Mouse (Mus musculus) embryonic facial prominence, embryonic 13.5 days (tissue): ENCODE measurements at regions not wholly inside any gene's neighbourhood (a gene's known extent, or its start where the extent isn't known, plus 50 kb on each side); places are given as distances from the start of the nearest gene placed in this dataset.

ENCODE experiments used
- ATAC-seq: fragments of 200-750 bp; cut with Nextera tagmentation; 2 replicates; pipeline ENCODE4 v1.8.0; 2017; ENCODE audit warnings: low read depth; ENCODE audit not compliant: insufficient number of reproducible peaks, insufficient read depth, low FRiP score, low TSS enrichment
- H3K27ac ChIP-seq: fragments of 300-500 bp; sonication (generic); 2 replicates; pipeline ENCODE4 v1.5.1; 2015; ENCODE audit warnings: moderate library complexity, mild to moderate bottlenecking, inconsistent platforms
- H3K27me3 ChIP-seq: fragments of 300-500 bp; sonication (generic); 2 replicates; pipeline ENCODE4 v1.6.1; 2015; ENCODE audit warnings: mild to moderate bottlenecking, inconsistent platforms
- H3K36me3 ChIP-seq: fragments of 300-500 bp; sonication (generic); 2 replicates; pipeline ENCODE4 v1.6.1; 2015; ENCODE audit warnings: mild to moderate bottlenecking, inconsistent platforms
- H3K4me1 ChIP-seq: fragments of 300-500 bp; sonication (generic); 2 replicates; pipeline ENCODE4 v1.6.1; 2015; ENCODE audit warnings: inconsistent platforms
- H3K4me2 ChIP-seq: fragments of 300-500 bp; sonication (generic); 2 replicates; pipeline ENCODE4 v1.6.1; 2015; ENCODE audit warnings: moderate library complexity, mild to moderate bottlenecking, inconsistent platforms
- H3K4me3 ChIP-seq: fragments of 300-500 bp; sonication (generic); 2 replicates; pipeline ENCODE4 v1.5.1; 2015; ENCODE audit warnings: mild to moderate bottlenecking, inconsistent platforms
- H3K9ac ChIP-seq: fragments of 300-500 bp; sonication (generic); 2 replicates; pipeline ENCODE4 v1.6.1; 2015; ENCODE audit warnings: mild to moderate bottlenecking, inconsistent platforms
- H3K9me3 ChIP-seq: fragments of 300-500 bp; sonication (generic); 2 replicates; pipeline ENCODE4 v1.6.1; 2016; ENCODE audit warnings: inconsistent platforms
- WGBS: fragments of 180-500 bp; shearing (Covaris S2); methylation state at CpG from one replicate; pipeline ENCODE4 v1.1.7; 2015; ENCODE audit warnings: mixed read lengths; 5-methylcytosine and 5-hydroxymethylcytosine counted together

- H3K27ac ChIP-seq: peak overlapping the region; percentile 87
- H3K4me3 ChIP-seq: no peak overlapping the region
- H3K9ac ChIP-seq: 0 out of 2 replicates have a peak overlapping the region, but pooled peaks have one; percentile 11
- H3K4me2 ChIP-seq: peak overlapping the region; percentile 18; the same call in 1 of the 2 replicates
- no peak for ATAC-seq
- 39% methylated on average over 14 of the region's 14 CpGs for WGBS
- peaks cover 25% of the 10 kb centered on the region for H3K4me1 ChIP-seq
- H3K9me3 ChIP-seq: 0 out of 2 replicates have a peak, but pooled peaks cover 5% of the 10 kb centered on the region
- H3K27me3 ChIP-seq: no peaks in the 10 kb centered on the region
- H3K36me3 ChIP-seq: no peaks in the 10 kb centered on the region
Observed at GRCm38 (mm10) chr11:117589422-117589821, 64.7 kb upstream of the Tnrc6c start.

GRCm38 (mm10) chr11:117592570-117592969 is 61.5 kb upstream of the Tnrc6c start:
- ATAC-seq: no peak
- no peaks in the 10 kb centered on the region for H3K9me3 ChIP-seq
- no peak overlapping the region for H3K9ac ChIP-seq
- H3K27ac ChIP-seq: no peak overlapping the region
- H3K4me3 ChIP-seq: no peak overlapping the region
- peaks cover 21% of the 10 kb centered on the region for H3K4me1 ChIP-seq
- WGBS: 60% methylated on average over 3 of the region's 3 CpGs
- peaks cover 5% of the 10 kb centered on the region for H3K27me3 ChIP-seq
- H3K4me2 ChIP-seq: no peak overlapping the region
- H3K36me3 ChIP-seq: no peaks in the 10 kb centered on the region

- H3K9ac ChIP-seq: no peak overlapping the region
- no peaks in the 10 kb centered on the region for H3K36me3 ChIP-seq
- no peak overlapping the region for H3K4me2 ChIP-seq
- 67% methylated on average over 6 of the region's 6 CpGs for WGBS
- ATAC-seq: no peak
- H3K27me3 ChIP-seq: peaks cover 17% of the 10 kb centered on the region
- no peak overlapping the region for H3K4me3 ChIP-seq
- no peaks in the 10 kb centered on the region for H3K9me3 ChIP-seq
- no peak overlapping the region for H3K27ac ChIP-seq
- H3K4me1 ChIP-seq: peaks cover 37% of the 10 kb centered on the region
Observed at GRCm38 (mm10) chr11:117596201-117596600, 57.9 kb upstream of the Tnrc6c start.

- Histone ChIP-seq H3K4me1 (peaks cover 40% of the 10 kb centered on the region), H3K9ac (no peak overlapping the region), H3K4me3 (no peak overlapping the region), H3K9me3 (no peaks in the 10 kb centered on the region), H3K27ac (no peak overlapping the region), H3K4me2 (peak overlapping the region; percentile 58; the same call in 1 of the 2 replicates), H3K27me3 (peaks cover 21% of the 10 kb centered on the region), H3K36me3 (no peaks in the 10 kb centered on the region)
- 30% methylated on average over 5 of the region's 5 CpGs for WGBS
- ATAC-seq: no peak
Observed at GRCm38 (mm10) chr11:117597754-117598153, 56.3 kb upstream of the Tnrc6c start.

- H3K27me3 ChIP-seq: peaks cover 21% of the 10 kb centered on the region
- H3K4me2 ChIP-seq: peak overlapping the region; percentile 58
- H3K27ac ChIP-seq: no peak overlapping the region
- 6% methylated on average over 6 of the region's 6 CpGs for WGBS
- H3K4me3 ChIP-seq: no peak overlapping the region
- no peak overlapping the region for H3K9ac ChIP-seq
- peaks cover 40% of the 10 kb centered on the region for H3K4me1 ChIP-seq
- H3K36me3 ChIP-seq: no peaks in the 10 kb centered on the region
- H3K9me3 ChIP-seq: no peaks in the 10 kb centered on the region
- no peak for ATAC-seq
Observed at GRCm38 (mm10) chr11:117598170-117598583, 55.9 kb upstream of the Tnrc6c start.

- Histone ChIP-seq H3K4me1 (peaks cover 40% of the 10 kb centered on the region), H3K9ac (peak overlapping the region; percentile 61), H3K9me3 (no peaks in the 10 kb centered on the region), H3K27me3 (peaks cover 21% of the 10 kb centered on the region), H3K27ac (no peak overlapping the region), H3K4me3 (peak overlapping the region; percentile 32), H3K36me3 (no peaks in the 10 kb centered on the region), H3K4me2 (peak overlapping the region; percentile 58)
- 7% methylated on average over 9 of the region's 9 CpGs for WGBS
- no peak for ATAC-seq
Observed at GRCm38 (mm10) chr11:117598610-117599009, 55.5 kb upstream of the Tnrc6c start.

GRCm38 (mm10) chr11:117599049-117599787 is 54.9 kb upstream of the Tnrc6c start:
- Histone ChIP-seq H3K27me3 (peaks cover 21% of the 10 kb centered on the region), H3K4me3 (peak overlapping the region; percentile 32), H3K9ac (peak overlapping the region; percentile 61), H3K36me3 (no peaks in the 10 kb centered on the region), H3K4me1 (peaks cover 43% of the 10 kb centered on the region), H3K9me3 (no peaks in the 10 kb centered on the region), H3K27ac (no peak overlapping the region), H3K4me2 (peak overlapping the region; percentile 58)
- no peak for ATAC-seq
- 9% methylated on average over 16 of the region's 16 CpGs for WGBS

GRCm38 (mm10) chr11:117599788-117600263 is 54.3 kb upstream of the Tnrc6c start:
- H3K27ac ChIP-seq: no peak overlapping the region
- peaks cover 19% of the 10 kb centered on the region for H3K27me3 ChIP-seq

GRCm38 (mm10) chr11:117601147-117601546 is 52.9 kb upstream of the Tnrc6c start:
- Histone ChIP-seq H3K4me3 (no peak overlapping the region), H3K4me1 (peaks cover 48% of the 10 kb centered on the region), H3K9ac (no peak overlapping the region), H3K4me2 (no peak overlapping the region), H3K36me3 (no peaks in the 10 kb centered on the region), H3K9me3 (no peaks in the 10 kb centered on the region), H3K27ac (no peak overlapping the region), H3K27me3 (peaks cover 16% of the 10 kb centered on the region)
- 43% methylated on average over 5 of the region's 5 CpGs for WGBS
- no peak for ATAC-seq

More at GRCm38 (mm10) chr11:117599788-117600263, 54.3 kb upstream of the Tnrc6c start:
- WGBS: 8% methylated on average over 14 of the region's 14 CpGs
- Histone ChIP-seq H3K9me3 (no peaks in the 10 kb centered on the region), H3K36me3 (no peaks in the 10 kb centered on the region), H3K4me2 (peak overlapping the region; percentile 58), H3K4me1 (peaks cover 43% of the 10 kb centered on the region), H3K4me3 (peak overlapping the region; percentile 32), H3K9ac (no peak overlapping the region)
- ATAC-seq: no peak

GRCm38 (mm10) chr11:117604019-117604418 is 50.1 kb upstream of the Tnrc6c start:
- peaks cover 16% of the 10 kb centered on the region for H3K27me3 ChIP-seq
- 13% methylated on average over 2 of the region's 2 CpGs for WGBS
- H3K4me1 ChIP-seq: peaks cover 53% of the 10 kb centered on the region
- no peaks in the 10 kb centered on the region for H3K9me3 ChIP-seq
- H3K4me3 ChIP-seq: no peak overlapping the region
- no peak overlapping the region for H3K27ac ChIP-seq
- no peak overlapping the region for H3K9ac ChIP-seq
- no peaks in the 10 kb centered on the region for H3K36me3 ChIP-seq
- ATAC-seq: no peak
- no peak overlapping the region for H3K4me2 ChIP-seq
